Mouse (Mus musculus): Measurements from ENCODE around the gene Gm43518. TPM values are rescaled to one million over a fixed set of nuclear protein-coding genes. Genes with fewer than 3 reads are reported as not detected.

Gm43518 gene
- total RNA-seq (2014; fragmentation: Nextera tagmentation) (1.6 TPM in 1 of 2 replicates, not detected in the other), total RNA-seq (2017) (0.27 and 1.5 TPM in 2 replicates), polyA plus RNA-seq (2012) (not detected in 2 replicates)

GRCm38 (mm10) chr5:123927118-123927517 lies at the start of gene Gm43518:
Gene Gm43518 (plus strand): TSS chr5:123927418.
- H3K27me3 ChIP-seq (ENCODE audit: insufficient read depth, low read length) = no peaks in the 10 kb centered on the region
- TF ChIP-seq GATA2 (IDR thresholded peaks at IDR 0.05; ENCODE audit: borderline replicate concordance, low read depth, low read length) (no peak), CTCF (IDR thresholded peaks at IDR 0.05; ENCODE audit: low read depth, low read length) (no peak), TAL1 (conservative IDR thresholded peaks at IDR 0.05; ENCODE audit: low read depth, low read length) (no peak), POLR2AphosphoS5 (IDR thresholded peaks at IDR 0.05; ENCODE audit: insufficient replicate concordance, low read depth, low read length) (no peak), GATA1 (IDR thresholded peaks at IDR 0.05; ENCODE audit: borderline replicate concordance, low read length) (no peak)
- peaks cover 77% of the 10 kb centered on the region for H3K36me3 ChIP-seq (replicated peaks)
- H3K9me3 ChIP-seq (replicated peaks) = no peaks in the 10 kb centered on the region
- ATAC-seq (ENCODE audit: extremely low read depth, insufficient number of reproducible peaks, low FRiP score, poor library complexity, severe bottlenecking) (no peak), DNase-seq (ENCODE audit: low spot score) (no peak)
- H3K4me3 ChIP-seq (ENCODE audit: low read depth, low read length) = no peak within 1 kb of the TSS
- peaks cover 17% of the 10 kb centered on the region for H3K4me1 ChIP-seq (ENCODE audit: insufficient read depth, low read depth, low read length)

DNA sequence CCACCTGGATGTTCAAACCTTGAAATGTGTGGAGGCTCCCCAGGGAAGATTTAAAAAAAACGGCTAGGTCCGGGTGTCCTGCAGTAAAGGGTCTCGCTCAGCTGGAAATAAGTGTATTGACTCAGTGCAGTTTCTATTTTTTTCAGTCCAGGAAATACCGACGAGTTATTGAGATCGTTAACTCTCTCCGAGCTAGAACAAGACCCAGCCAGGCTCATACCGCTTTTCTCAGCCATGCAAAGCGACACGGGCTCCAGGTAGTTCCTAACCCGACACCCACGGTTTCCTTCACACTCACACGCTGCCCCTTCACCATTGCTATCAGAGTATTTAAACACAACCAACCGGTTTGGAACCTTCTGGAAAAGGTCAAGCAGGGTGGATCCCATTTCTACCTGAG lies 49.2 kb upstream of the Gm43518 start:
- H3K4me3 ChIP-seq (ENCODE audit: low read depth, low read length) = no peak overlapping the region
- peaks cover 20% of the 10 kb centered on the region; the same call in 1 of the 2 replicates for H3K27me3 ChIP-seq (ENCODE audit: insufficient read depth, low read length)
- DNase-seq (ENCODE audit: low spot score) = no peak
- 0 out of 2 replicates have a peak, but pooled peaks cover 3% of the 10 kb centered on the region for H3K4me1 ChIP-seq (ENCODE audit: insufficient read depth, low read depth, low read length)
- TF ChIP-seq GATA1 (IDR thresholded peaks at IDR 0.05; ENCODE audit: borderline replicate concordance, low read length) (no peak), GATA2 (IDR thresholded peaks at IDR 0.05; ENCODE audit: borderline replicate concordance, low read depth, low read length) (no peak), TAL1 (conservative IDR thresholded peaks at IDR 0.05; ENCODE audit: low read depth, low read length) (no peak), CTCF (IDR thresholded peaks at IDR 0.05; ENCODE audit: low read depth, low read length) (no peak), POLR2AphosphoS5 (IDR thresholded peaks at IDR 0.05; ENCODE audit: insufficient replicate concordance, low read depth, low read length) (no peak)
- no peaks in the 10 kb centered on the region for H3K36me3 ChIP-seq (replicated peaks)
- H3K9me3 ChIP-seq (replicated peaks) = no peaks in the 10 kb centered on the region
- no peak for ATAC-seq (ENCODE audit: extremely low read depth, insufficient number of reproducible peaks, low FRiP score, poor library complexity, severe bottlenecking)

DNA sequence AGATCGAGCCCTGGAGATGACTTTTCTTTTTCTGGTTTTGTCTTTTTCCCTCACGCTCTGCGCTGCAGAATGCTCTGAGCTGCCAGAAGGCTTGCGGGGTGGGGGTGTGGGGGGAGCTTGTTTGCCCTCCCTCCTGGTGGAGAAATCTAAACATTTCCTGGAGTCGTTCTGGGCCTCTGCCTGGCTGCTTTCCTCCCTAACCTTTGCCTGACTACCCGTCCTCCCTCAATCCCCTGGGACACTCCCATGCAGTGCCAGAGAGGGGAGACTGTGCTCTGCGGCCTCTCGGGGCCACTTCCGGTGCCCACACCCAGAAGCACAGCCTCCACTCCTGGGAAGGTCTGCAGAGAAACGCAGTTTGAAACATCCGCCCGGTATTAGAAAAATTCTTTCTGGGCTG lies 47.3 kb upstream of the Gm43518 start, which contains the start of gene Hcar1:
Hcar1 (minus strand) TSS at position 93 of the 400 bp plus-strand sequence.
- DNase-seq (ENCODE audit: low spot score) (no peak), ATAC-seq (ENCODE audit: extremely low read depth, insufficient number of reproducible peaks, low FRiP score, poor library complexity, severe bottlenecking) (no peak)
- Histone ChIP-seq H3K4me3 (ENCODE audit: low read depth, low read length) (no peak within 1 kb of the TSS), H3K4me1 (ENCODE audit: insufficient read depth, low read depth, low read length) (peaks cover 14% of the 10 kb centered on the region), H3K9me3 (replicated peaks) (no peaks in the 10 kb centered on the region), H3K36me3 (replicated peaks) (no peaks in the 10 kb centered on the region), H3K27me3 (ENCODE audit: insufficient read depth, low read length) (peaks cover 20% of the 10 kb centered on the region; the same call in 1 of the 2 replicates)
- TF ChIP-seq CTCF (IDR thresholded peaks at IDR 0.05; ENCODE audit: low read depth, low read length) (no peak), POLR2AphosphoS5 (IDR thresholded peaks at IDR 0.05; ENCODE audit: insufficient replicate concordance, low read depth, low read length) (no peak), GATA1 (IDR thresholded peaks at IDR 0.05; ENCODE audit: borderline replicate concordance, low read length) (no peak), TAL1 (conservative IDR thresholded peaks at IDR 0.05; ENCODE audit: low read depth, low read length) (no peak), GATA2 (IDR thresholded peaks at IDR 0.05; ENCODE audit: borderline replicate concordance, low read depth, low read length) (no peak)

DNA sequence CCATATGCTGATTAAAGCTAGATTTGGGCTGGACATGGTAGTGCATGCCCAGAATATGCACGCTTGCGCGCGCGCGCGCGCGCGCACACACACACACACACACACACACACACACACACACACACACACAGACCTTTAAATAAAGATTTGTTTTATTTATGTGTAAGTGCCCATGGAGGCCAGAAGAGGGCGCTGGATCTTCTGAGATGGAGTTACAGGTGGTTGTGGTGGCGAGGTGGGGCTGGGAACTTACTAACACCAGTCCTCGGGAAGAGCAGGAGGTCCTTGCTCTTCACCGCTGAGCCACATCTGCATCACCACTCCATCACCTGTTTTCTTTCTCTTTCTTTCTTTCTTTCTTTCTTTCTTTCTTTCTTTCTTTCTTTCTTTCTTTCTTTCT lies 46.4 kb upstream of the Gm43518 start:
- TF ChIP-seq CTCF (IDR thresholded peaks at IDR 0.05; ENCODE audit: low read depth, low read length) (no peak), POLR2AphosphoS5 (IDR thresholded peaks at IDR 0.05; ENCODE audit: insufficient replicate concordance, low read depth, low read length) (no peak), TAL1 (conservative IDR thresholded peaks at IDR 0.05; ENCODE audit: low read depth, low read length) (no peak), GATA2 (IDR thresholded peaks at IDR 0.05; ENCODE audit: borderline replicate concordance, low read depth, low read length) (no peak), GATA1 (IDR thresholded peaks at IDR 0.05; ENCODE audit: borderline replicate concordance, low read length) (no peak)
- DNase-seq (ENCODE audit: low spot score) = no peak

DNA sequence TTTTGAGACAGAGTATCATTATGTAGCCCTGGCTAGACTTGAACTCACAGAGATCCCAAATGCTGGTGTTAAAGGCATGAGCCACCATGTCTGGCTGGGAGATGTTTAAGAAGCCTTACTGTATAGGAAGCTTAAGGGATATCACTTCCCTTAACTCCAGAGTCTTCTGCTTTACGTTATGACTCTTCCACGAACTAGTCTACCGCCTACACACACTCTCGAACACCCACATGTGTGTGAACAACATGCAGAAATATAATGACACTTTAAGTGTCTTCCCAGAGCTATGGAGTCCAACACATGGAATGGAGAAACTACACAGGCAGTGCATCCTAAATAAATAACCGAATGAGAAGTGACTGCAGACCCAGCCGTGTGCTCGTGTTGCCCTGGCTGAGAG lies 43.3 kb upstream of the Gm43518 start:
- peaks cover 17% of the 10 kb centered on the region for H3K27me3 ChIP-seq (ENCODE audit: insufficient read depth, low read length)
- no peak for DNase-seq (ENCODE audit: low spot score)
- no peaks in the 10 kb centered on the region for H3K36me3 ChIP-seq (replicated peaks)

More for the DNA sequence above, 46.4 kb upstream of the Gm43518 start:
- H3K9me3 ChIP-seq (replicated peaks) = no peaks in the 10 kb centered on the region
- no peak overlapping the region for H3K4me3 ChIP-seq (ENCODE audit: low read depth, low read length)
- H3K36me3 ChIP-seq (replicated peaks) = no peaks in the 10 kb centered on the region
- H3K27me3 ChIP-seq (ENCODE audit: insufficient read depth, low read length) = peaks cover 20% of the 10 kb centered on the region; the same call in 1 of the 2 replicates
- no peak for ATAC-seq (ENCODE audit: extremely low read depth, insufficient number of reproducible peaks, low FRiP score, poor library complexity, severe bottlenecking)
- peaks cover 14% of the 10 kb centered on the region for H3K4me1 ChIP-seq (ENCODE audit: insufficient read depth, low read depth, low read length)

DNA sequence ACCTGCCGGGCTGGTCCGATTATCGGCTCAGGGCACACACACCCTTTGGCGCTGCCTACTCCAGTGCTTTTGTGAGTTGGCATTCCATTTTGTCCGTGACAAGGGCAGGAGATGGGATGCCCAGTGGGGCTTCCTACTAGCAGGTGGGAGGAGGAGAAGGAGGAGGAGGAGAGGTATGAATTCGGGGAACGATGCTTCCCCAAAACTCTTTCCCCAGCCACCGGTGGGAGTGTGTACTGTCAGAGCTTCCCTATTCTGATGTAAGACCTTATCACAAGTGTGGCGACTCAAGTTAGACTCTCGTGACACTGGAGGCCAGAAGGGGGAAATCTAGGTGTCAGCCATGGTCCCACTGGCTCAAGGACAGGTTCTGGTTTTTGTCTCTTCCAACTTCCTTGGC lies 42.9 kb upstream of the Gm43518 start:
- Histone ChIP-seq H3K4me1 (ENCODE audit: insufficient read depth, low read depth, low read length) (peaks cover 14% of the 10 kb centered on the region), H3K4me3 (ENCODE audit: low read depth, low read length) (no peak overlapping the region), H3K36me3 (replicated peaks) (no peaks in the 10 kb centered on the region), H3K27me3 (ENCODE audit: insufficient read depth, low read length) (peaks cover 20% of the 10 kb centered on the region), H3K9me3 (replicated peaks) (no peaks in the 10 kb centered on the region)
- ATAC-seq (ENCODE audit: extremely low read depth, insufficient number of reproducible peaks, low FRiP score, poor library complexity, severe bottlenecking) (no peak), DNase-seq (ENCODE audit: low spot score) (peak; percentile 18)
- no peak for TF ChIP-seq TAL1 (conservative IDR thresholded peaks at IDR 0.05; ENCODE audit: low read depth, low read length)
- no peak for TF ChIP-seq CTCF (IDR thresholded peaks at IDR 0.05; ENCODE audit: low read depth, low read length)
- TF ChIP-seq GATA2 (IDR thresholded peaks at IDR 0.05; ENCODE audit: borderline replicate concordance, low read depth, low read length) = no peak
- no peak for TF ChIP-seq GATA1 (IDR thresholded peaks at IDR 0.05; ENCODE audit: borderline replicate concordance, low read length)
- no peak for TF ChIP-seq POLR2AphosphoS5 (IDR thresholded peaks at IDR 0.05; ENCODE audit: insufficient replicate concordance, low read depth, low read length)

More for the DNA sequence above, 43.3 kb upstream of the Gm43518 start:
- Histone ChIP-seq H3K4me3 (ENCODE audit: low read depth, low read length) (no peak overlapping the region), H3K4me1 (ENCODE audit: insufficient read depth, low read depth, low read length) (peaks cover 14% of the 10 kb centered on the region), H3K9me3 (replicated peaks) (no peaks in the 10 kb centered on the region)
- TF ChIP-seq POLR2AphosphoS5 (IDR thresholded peaks at IDR 0.05; ENCODE audit: insufficient replicate concordance, low read depth, low read length) (no peak), GATA1 (IDR thresholded peaks at IDR 0.05; ENCODE audit: borderline replicate concordance, low read length) (no peak)
- no peak for ATAC-seq (ENCODE audit: extremely low read depth, insufficient number of reproducible peaks, low FRiP score, poor library complexity, severe bottlenecking)

Data from G1E (cell line).